Mouse (Mus musculus) embryonic fibroblast, embryonic 13.5 days (primary cell): ENCODE measurements around the gene Pced1b.

Experiments
- CTCF ChIP-seq: IDR thresholded peaks from 2 replicates; pipeline ENCODE4 v1.5.1; 2011; ENCODE audit warnings: mild to moderate bottlenecking, control low read depth, low read length, moderate library complexity, borderline replicate concordance; ENCODE audit not compliant: insufficient read depth
- POLR2A ChIP-seq: IDR thresholded peaks from 2 replicates; pipeline ENCODE4 v1.6.1; 2011; ENCODE audit warnings: low read depth, mild to moderate bottlenecking, control low read depth, low read length, moderate library complexity

DNA sequence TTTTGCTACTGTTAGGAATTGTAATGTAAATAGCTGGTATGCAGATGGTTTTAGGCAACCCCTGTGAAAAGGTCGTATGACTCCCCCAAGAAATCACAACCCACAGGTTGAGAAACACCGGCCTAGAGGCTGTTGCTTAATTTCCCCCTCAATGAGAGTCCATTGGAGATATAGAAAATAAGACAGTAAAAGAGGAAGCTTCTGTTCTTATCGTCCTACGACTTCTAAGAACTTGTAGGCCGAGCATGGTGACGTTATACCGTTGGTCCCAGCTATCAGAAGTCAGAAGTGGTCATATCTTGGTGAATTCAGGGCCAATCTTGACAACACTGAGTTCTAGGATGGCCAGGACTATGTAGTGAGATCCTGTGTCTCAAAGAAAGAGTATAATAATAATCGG is 65.0 kb downstream of the Pced1b start:
- TF ChIP-seq CTCF: no peak
- TF ChIP-seq POLR2A: no peak
